Mouse (Mus musculus) heart, adult 8-10 months (tissue): Measurements from ENCODE around the gene Ap2b1. TPM values are rescaled to one million over a fixed set of nuclear protein-coding genes. Genes with fewer than 3 reads are reported as not detected.
"Not testable (repeated sequence)": the region's sequence is repeated elsewhere in the genome, so short reads cannot be mapped to it uniquely, and the experiment has no call there.

Source experiments
- DNase-seq: peaks from one replicate; pipeline ENCODE4 v3.0.0; 2022; ENCODE audit warnings: low spot score
- total RNA-seq, 4 experiments: library from RNA; stranded (reverse); gene quantifications; 2 replicates each; pipeline ENCODE4 v1.2.4; 2022

The Ap2b1 gene
- 10 to 100 TPM; 34.1 to 46.5 (median 36.9) TPM for total RNA-seq

DNA sequence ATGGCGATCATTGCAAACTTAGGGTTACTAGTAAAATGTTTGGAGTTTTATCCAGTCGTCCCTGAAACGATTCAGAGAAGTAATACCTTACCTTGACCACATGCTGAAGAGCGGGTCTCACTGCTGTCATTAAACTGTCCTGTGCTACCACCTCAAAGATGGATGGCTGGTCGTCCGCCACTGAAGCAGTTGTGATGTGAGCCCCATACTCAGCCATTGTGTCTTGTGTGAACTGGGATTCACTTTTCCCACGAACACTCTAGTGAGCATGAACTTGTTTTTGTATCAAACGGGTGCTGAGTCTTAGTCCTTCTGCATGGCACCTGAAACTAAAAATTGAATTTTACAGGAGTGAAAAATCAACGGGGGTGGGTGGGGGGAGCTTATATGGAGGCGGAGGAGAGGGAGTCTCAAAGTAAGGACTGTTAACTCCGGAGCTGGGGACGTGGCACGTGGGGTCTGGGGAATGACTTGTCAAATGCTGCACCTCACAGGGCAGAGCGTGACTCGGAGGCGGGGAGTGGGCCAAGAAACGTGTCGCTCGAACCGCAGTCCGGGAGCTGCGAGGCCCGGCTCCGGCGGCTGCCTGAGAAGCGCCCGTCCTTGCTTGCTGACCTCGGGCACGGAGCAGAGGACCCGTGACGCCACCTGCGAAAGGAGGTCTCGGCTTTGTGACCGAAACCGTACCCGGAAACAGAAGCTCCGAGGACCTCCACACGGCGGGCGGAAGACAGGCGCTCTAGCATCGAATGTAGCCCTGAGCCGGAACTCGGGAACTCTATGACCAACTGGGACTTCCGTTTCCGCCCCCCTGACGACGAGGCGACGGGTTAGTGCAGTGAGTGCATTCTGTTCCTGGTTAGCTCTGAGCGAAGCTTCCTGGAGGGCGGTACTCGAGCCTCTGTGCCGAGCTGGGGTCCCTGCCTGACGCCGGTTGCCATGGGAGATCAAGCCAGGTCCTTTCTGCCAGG, at the start of gene Ap2b1:
Gene Ap2b1, plus strand, starts transcription at position 800 of the 971 bp plus-strand sequence.
- DNase-seq: peak; percentile 96

DNA sequence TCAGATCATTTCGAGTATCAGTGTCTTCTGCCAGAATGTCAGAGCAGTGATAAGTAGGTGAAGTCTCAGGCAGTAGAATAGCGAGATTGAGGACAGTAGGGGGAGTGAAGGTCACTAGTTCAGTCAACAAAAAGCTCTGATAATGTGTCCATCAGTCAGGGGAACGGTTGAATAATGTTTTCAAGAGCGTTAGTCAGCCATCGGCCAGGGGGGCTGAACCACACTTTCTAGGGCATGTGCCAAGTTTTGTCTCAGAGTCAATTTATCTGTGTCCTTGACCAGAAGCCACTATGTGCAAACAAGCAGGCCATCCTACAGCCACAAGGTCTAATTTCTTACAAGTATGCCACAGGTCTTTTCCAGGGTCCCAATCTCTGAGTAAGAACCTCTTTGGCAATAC, 41.6 kb upstream of the Ap2b1 start:
- DNase-seq: not testable (repeated sequence)

DNA sequence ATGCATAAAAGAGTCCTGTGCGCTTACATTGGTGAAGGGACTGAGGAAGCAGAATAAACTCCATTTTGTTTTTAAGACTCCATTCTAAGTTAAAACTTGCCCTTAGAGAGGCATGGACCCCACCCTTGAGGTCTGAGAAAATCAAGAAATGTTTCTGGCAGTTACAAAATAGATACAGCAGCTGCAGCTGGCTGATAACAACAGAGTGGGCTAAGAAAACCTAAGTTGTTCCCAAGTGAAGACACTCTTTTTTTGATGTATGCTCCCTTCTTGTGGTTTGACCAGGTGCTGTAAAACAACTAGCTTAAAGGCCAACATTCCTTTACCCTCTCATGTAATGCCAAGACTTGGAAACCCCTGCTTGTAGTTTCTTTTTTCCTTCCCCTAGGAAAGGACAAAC, 36.2 kb upstream of the Ap2b1 start:
- no peak for DNase-seq

DNA sequence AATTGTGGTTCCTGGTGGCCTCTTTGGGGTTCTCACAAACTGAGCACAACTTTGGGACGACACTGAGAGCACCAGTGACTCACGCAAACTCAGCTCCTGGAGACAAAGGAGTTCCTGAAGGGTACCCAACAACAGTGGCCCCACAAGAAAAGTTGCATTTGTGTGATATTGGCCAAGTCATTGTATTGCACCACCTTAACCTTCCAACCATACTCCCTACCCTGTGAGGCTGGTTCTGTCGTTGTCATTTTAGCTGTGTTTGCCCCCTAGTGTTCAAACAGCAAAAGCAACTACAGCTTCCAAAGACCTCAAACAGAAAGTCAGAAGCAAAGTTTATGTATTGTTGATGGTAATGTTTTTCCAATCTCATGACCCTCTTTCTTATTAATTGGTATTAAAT, 35.7 kb upstream of the Ap2b1 start:
- no peak for DNase-seq

DNA sequence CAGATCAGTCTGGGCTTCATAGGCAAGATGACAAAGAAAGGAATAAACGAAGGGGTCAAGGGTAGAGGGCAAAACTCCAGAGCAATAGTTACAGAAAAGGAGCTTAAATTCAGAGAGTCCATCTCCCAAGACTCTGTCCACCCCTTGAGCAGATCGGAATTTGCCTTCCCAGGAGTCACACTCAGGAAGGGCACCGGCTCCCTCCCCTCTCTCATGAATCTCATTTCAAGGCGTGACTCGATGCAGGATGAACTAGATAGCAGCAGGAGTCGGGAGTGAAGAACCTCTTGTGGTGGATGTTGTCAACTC, 28.0 kb upstream of the Ap2b1 start:
- DNase-seq: no peak

DNA sequence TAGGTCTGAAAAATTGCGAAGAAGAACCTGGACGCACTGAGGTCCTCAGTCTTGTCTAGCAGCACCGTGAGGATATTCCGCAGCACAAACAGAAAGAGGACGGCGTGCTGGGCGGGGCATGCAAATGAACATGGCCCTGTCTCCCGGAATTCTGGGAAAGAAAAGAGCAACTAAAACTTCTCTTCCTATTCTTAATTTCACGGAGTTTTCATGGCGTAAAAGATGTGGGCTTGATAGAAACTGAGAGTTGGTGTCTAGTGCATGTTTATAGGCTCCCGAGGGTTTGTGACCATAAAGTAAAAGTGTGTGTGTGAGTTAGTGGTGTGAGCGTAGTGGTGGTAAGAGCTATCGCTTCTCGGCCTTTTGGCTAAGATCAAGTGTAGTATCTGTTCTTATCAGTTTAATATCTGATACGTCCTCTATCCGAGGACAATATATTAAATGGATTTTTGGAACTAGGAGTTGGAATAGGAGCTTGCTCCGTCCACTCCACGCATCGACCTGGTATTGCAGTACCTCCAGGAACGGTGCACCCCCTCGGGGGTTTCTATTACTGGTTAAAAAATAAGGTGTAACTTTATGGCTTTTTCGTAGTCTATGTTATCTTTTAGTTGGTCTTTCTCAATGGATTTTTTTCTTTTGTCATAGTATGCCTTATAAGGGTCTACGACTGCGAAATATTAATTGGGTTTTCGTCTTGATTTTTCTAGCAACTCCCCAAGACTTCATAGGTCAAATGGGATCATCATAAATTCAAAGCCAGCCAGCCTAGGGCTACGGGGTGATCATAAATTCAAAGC, 27.5 kb upstream of the Ap2b1 start:
- peak; percentile 84 for DNase-seq

DNA sequence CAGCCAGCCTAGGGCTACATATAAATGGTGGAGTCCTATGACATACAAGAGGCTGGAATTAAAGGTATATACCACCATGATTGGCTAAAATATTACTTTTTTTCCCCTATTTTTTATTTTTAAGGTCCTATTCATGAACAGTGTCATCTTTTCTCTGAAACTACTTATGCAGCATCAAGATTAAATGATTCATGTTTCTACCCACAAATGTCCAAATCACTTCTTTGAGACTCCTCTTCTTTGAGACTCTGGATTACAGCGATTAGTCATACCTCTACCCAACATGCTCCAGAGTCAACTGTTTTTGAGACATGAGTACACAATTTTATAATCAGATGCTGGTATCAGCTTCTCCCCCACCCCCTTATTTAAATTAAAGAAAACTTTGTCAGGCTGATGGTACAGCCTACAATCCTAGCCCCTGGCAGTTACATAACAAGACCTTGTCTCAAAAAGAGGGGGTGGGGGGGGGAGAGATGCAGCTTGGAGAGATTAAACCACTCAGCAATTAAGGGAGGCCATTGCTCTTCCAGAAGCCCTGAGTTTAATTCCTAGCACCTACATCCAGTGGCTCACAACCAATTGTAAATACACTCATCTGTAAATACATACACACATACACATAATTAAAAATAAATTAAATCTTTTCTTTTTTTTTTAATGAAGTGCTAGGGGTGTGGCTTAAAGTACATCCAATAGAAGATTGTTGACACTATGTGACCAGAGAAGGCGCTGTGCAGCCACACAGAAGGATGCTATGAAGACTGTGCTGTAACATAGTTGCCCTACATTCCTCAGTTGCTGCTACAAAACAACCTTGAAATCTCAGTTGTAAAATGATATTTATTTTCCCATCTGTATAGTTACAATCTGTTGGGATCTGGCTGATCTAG, 26.6 kb upstream of the Ap2b1 start:
- no peak for DNase-seq

DNA sequence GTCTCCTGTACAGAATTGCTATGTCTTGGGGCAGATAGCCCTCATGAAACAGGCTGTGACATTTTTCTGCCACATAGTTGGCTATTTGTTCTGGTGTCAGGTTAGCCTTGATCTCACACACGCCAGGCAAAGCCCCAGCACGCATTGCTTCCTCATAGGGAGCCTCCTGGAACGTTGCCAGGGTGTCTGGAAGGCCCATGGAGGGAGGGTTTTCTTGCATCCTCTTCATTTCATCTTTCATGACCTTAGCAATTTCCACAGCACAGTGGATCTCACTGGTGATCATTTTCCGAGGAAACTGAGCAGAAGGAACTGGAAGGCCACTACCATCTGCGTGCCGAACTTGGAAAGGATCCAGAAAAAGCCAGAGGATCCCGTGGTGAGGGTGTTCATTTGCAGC, 22.6 kb upstream of the Ap2b1 start:
- no peak for DNase-seq

DNA sequence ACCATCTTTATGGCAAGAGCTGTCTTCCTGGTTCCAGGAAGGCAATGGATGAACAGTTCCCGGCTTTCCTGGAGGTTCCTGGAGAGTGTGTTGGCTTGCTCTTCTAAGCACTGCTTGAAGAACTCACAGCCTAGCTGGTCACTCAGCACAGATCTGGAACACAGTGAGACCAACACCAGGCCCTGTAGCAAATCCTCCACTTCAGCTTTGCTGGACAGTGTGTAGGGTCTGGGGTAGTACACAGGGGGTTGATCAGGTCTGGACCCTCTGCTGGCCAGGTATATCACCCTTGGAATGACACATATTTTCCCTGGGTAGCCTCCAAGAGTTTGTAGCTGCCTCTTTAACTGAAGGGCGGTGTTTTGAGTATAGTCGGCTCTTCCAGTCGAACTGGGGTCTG, 19.8 kb upstream of the Ap2b1 start:
- no peak for DNase-seq

DNA sequence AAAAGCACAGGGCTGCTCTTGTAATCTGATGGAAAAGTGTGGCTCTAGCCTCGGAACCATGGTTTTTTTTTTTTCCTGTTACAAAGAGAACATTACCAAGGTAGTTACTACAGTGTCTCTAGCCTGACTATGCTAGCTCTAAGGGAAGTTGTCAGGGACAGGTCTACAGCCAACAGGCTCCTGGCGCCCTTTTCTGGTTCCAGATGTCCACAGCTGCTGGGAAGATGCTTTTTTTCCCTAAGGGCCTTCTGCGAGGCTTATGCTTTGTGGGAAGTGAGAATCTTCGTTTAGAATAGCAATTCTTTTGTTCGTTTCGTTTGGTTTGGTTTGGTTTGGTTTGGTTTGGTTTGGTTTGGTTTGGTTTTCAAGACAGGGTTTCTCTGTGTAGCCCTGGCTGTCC, 19.1 kb upstream of the Ap2b1 start:
- peak; percentile 66 for DNase-seq

DNA sequence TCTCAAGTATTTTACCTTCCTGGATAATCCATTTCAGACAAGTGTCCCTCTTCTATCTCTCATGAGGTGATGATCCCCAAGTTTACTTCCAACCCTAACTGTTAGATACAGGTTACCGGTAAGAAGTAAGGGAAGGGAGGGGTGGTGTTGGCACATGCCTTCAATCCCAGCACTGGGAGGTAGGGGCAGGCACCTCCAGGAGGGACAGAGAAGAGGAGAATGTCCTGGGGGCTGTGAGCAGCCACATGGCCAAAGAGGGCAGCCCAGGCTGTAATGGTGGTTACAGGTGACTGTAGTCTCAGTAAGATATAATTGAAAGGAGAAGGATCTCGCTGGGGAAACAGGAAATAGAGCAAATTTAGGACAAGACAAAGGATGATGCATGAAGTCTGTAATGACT, 16.7 kb upstream of the Ap2b1 start:
- DNase-seq: no peak

DNA sequence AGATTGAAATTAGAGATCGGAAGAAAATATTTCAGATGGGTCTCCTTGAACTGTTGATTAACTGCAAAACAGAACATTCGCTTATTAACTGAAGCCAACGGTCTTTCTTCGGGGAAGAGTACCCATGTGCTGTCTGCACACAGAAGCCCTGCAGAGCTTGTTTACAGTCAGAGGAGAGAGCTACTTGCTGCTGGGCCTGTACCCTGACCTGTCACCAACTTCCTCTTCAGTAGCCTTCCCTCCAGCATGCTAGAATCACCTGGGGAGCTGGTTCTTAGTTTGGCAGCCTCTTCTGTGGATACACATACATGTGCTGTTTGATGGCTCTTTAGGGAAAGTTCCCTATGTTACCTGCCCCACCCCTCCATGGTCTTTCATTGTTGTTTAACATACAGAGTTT, 13.2 kb upstream of the Ap2b1 start:
- no peak for DNase-seq

DNA sequence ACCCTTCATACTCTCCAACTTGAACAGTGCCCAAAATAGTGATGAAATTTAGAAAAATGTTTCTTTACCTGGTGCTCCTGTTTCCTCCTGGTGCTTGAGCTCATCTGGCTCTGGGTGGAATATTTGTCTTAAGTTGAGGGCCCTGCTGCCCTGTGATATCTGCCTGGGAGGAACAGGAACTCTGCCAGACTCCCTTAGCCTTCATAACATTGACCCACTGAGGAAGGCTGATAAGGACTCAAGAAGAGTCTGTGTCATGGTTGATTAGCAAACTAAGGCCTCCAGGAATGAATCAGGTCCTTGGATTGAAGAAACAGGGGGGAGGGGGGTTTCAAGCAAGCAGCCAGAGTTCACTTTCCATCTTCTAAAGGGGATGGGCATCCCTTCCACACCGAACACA, 12.3 kb upstream of the Ap2b1 start, which contains the start of gene Slfn14:
Gene Slfn14, minus strand, starts transcription at position 161 of the 400 bp plus-strand sequence.
- no peak for DNase-seq

DNA sequence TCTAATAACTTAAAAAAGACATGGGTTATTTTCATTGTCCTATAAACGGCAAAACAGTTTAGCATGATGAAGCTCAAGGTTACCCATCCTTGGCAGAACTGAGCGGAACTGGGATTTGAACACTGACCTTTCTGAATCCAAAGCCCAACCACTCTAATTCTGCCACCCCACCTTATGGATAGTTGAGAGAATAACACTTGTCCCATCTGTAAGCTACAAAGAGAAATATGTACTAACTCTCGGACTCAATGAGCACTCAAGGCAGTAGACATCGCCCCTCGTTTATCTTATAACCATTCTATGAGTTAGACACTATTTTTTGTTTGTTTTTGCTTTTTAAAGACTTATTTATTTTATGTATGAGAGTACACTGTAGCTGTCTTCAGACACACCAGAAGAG, 9.8 kb upstream of the Ap2b1 start:
- no peak for DNase-seq

DNA sequence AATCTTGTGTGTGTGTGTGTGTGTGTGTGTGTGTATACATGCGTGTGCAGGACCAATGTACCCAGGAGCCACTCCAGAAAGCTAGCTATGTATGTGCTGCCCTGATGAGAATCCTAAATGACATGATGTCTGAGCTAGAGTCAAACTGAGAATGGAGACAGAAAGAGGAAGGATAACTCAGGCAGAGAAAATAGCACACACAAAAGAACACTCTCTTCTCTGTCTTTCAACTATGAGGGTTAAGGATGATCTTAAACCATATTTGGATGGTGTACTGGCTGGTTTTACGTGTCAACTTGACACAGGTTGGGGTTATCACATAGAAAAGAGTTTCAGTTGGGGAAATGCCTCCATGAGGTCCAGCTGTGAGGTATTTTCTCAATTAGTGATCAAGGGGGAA, 9.2 kb upstream of the Ap2b1 start:
- no peak for DNase-seq

DNA sequence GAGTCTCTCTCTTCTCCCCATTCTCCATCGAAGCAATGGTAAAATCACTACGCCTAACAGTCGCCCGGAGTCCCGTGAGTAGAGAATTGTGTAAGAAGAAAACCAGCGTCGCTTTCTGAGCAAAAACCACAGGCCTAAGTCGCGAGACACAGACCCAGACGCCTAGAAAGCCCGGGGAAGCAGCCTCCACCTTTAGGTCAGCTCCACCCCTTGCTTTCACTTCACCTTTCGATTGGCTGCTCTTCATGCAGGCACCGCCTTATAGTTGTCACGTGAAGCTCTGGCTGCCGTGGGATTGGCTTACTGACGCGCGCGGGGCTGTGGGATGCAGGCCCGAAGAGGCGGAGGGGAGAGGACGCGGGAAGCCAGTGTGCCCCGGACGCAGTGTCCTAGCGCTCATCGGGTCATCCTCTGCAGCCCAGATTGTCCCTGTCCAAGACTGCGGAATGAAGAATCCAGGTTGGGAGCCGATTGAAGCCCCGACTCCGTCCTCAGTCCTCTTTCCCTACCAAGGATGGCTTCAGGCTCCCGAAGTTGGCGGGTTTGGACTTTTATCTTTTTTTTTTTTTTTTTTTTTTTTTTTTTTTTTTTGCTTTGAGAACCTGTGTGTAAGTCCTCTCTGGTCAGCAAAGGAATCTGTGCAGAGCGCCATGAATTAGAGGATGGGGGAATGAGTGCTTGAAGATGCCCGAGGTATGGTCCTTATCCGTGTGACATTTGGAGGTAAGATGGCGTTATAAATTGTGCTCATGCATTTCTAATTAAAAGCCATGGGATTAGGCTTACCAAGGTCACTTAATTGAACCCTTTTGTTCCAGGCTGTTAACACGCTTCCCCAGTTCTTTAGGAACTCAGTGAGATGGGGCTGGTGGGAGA, 7.2 kb upstream of the Ap2b1 start:
- peak; percentile 97 for DNase-seq

DNA sequence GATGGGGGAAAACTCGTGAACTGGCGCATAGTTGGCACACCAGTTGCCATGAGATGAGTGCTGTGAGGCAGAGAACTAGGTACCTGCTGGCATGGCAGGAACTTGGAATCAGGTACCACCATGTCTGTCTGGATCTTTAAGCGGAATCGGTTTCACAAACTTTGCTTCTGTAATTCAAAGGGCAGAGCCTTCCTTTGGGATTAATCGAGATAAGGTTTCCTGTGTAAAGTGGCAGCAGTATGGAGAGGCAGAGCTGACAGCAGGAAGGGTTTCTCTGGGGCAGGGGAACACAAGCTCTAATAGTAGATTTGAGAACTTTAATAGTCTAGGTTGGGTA, 6.6 kb upstream of the Ap2b1 start:
- no peak for DNase-seq

DNA sequence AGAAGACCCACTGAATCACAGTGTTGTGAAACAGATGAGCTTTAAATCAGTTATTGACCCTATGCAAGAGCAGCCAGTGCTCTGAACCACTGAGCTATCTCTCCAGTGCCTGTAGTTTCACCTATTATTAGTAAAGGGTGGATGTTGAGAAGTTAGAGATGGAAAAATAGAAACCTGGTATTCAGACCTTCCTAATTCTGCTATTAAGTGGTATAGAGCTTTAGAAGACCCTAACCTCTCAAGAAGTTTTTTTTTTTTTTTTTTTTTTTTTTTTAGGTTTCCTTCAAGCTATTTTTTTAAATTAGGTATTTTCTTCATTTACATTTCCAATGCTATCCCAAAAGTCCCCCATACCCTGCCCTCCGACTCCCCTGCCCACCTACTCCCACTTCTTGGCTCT, 5.6 kb upstream of the Ap2b1 start:
- no peak for DNase-seq

DNA sequence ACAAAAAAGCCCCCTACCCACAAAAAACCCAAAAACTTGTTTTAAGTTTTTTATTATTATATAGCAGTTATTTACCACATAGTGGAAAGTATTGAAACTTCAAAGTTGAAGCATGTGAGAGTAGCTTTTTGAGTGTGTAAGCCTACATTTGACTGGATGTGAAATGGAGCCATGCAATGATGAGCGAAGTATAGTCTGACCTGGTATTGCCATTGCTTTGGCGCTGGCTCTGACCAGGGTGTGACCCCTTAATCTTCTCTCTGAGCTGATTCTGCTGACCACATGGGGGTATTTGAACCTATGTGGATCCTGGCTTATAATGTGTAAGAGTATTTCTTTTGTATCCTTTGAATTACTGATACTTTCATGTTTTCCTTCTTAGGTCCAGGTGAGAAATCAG, 4.7 kb upstream of the Ap2b1 start:
- no peak for DNase-seq

DNA sequence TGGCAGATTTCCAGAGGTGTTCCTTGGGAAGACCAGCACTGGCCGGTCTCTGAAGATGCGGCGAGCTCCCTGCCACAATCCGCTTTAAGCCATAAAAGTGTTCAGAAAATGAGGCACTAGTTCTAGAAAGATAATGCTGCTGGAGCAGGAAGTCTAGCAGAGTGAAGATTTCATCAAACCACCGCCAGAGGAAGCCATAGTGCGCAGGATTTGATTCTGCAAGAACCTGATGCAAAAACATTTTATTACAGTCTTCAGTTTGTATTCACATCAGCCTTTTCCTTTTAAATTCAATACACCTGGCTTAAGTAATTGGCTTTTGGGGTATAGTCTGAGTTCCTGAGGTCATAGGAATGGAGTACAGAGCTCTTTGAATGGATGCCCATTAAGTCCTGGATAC, 1.0 kb upstream of the Ap2b1 start:
- DNase-seq: no peak

DNA sequence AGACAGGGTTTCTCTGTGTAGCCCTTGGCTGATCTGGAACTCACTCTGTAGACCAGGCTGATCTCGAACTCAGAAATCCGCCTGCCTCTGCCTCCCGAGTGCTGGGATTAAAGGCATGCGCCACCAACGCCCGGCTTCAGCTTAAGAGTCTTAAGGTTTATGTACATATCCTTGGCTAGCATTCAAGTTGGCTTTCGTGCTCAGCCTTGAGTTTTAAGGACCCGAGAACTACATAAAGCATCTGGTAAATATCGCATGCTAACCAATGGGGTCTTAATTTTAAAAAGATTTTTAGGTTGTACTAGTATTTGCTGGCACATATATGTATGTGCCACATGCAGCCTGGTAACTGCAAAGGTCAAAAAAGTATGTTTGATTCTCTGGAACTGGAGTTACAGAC, 900 bp downstream of the Ap2b1 start:
- DNase-seq: no peak
